Mouse (Mus musculus): ENCODE measurements around the gene Vax2.

GRCm38 (mm10) chr6:83701001-83701400 lies 10.1 kb upstream of the Vax2 start:
- no peak for TF ChIP-seq CTCF (IDR thresholded peaks at IDR 0.05; ENCODE audit: low read depth)
- no peak for TF ChIP-seq EP300 (IDR thresholded peaks at IDR 0.05; ENCODE audit: low read depth)

All from heart, postnatal 0 days (tissue).